ENCODE assay signal across 26 mouse cellular contexts in genomic region chrX:162565501-162565900, GRCm38 (mm10).
"Had no signal": no experiment of that assay in that cellular context is flagged by ENCODE, and none has a peak within 500 bp of the region (broad histone marks: within the 10 kb centered on the region; RNA-seq: fewer than 3 reads in every experiment).

No protein-coding gene starts in this region.

- H3K27me3 ChIP-seq: intestine, embryonic 15.5 days; liver, embryonic 13.5 days had no signal

- H3K4me1 ChIP-seq: heart, embryonic 10.5 days; heart, embryonic 12.5 days; hindbrain, embryonic 10.5 days; hindbrain, embryonic 12.5 days; intestine, embryonic 15.5 days; limb, embryonic 10.5 days; limb, embryonic 12.5 days; liver, embryonic 13.5 days; liver, embryonic 15.5 days had no signal

- H3K27ac ChIP-seq: gastrocnemius, adult 2 months; heart, embryonic 10.5 days; hindbrain, embryonic 10.5 days; hindbrain, embryonic 12.5 days; hindbrain, embryonic 14.5 days; intestine, embryonic 15.5 days; limb, embryonic 10.5 days; limb, embryonic 12.5 days; liver, embryonic 13.5 days; liver, embryonic 15.5 days had no signal

- H3K4me3 ChIP-seq: gastrocnemius, adult 2 months; heart, embryonic 10.5 days; heart, embryonic 12.5 days; hindbrain, embryonic 10.5 days; hindbrain, embryonic 12.5 days; intestine, embryonic 15.5 days; left cerebral cortex, adult 2 months; limb, embryonic 10.5 days; limb, embryonic 12.5 days; liver, embryonic 13.5 days; liver, embryonic 15.5 days had no signal

- H3K9me3 ChIP-seq: heart, embryonic 10.5 days; heart, embryonic 12.5 days; hindbrain, embryonic 10.5 days; hindbrain, embryonic 12.5 days; intestine, embryonic 15.5 days; limb, embryonic 10.5 days; limb, embryonic 12.5 days; liver, embryonic 13.5 days; liver, embryonic 15.5 days had no signal

- H3K9ac ChIP-seq: heart, embryonic 12.5 days; hindbrain, embryonic 12.5 days; hindbrain, embryonic 14.5 days; intestine, embryonic 15.5 days; limb, embryonic 12.5 days; liver, embryonic 13.5 days; liver, embryonic 15.5 days; liver, postnatal 0 days had no signal

- DNase-seq: gastrocnemius, adult 2 months; gastrocnemius, postnatal 10 days; gastrocnemius, postnatal 25 days; heart, adult 18-20 months; heart, postnatal 10 days; heart, postnatal 4 days; kidney, adult 18-20 months; kidney, postnatal 10 days; kidney, postnatal 25 days; kidney, postnatal 4 days; liver, embryonic 13.5 days; liver, postnatal 0 days had no signal

- H3K36me3 ChIP-seq: heart, embryonic 10.5 days; heart, embryonic 12.5 days; hindbrain, embryonic 10.5 days; hindbrain, embryonic 12.5 days; intestine, embryonic 15.5 days; limb, embryonic 10.5 days; limb, embryonic 12.5 days; liver, embryonic 13.5 days; liver, embryonic 15.5 days had no signal

- ATAC-seq: hindbrain, embryonic 16.5 days; inflammation-experienced regulatory T-cells, adult 6 months; intestine, embryonic 15.5 days; intestine, postnatal 0 days; liver, postnatal 0 days had no signal

- H3K4me2 ChIP-seq: heart, embryonic 12.5 days; hindbrain, embryonic 12.5 days; hindbrain, embryonic 14.5 days; intestine, embryonic 15.5 days; limb, embryonic 12.5 days; liver, embryonic 11.5 days; liver, embryonic 13.5 days; liver, embryonic 15.5 days had no signal
